Mouse (Mus musculus) neutrophil, adult 5-6 weeks (primary cell): ENCODE results near the gene Anks6. TPM values are rescaled to one million over a fixed set of nuclear protein-coding genes. Genes with fewer than 3 reads are reported as not detected.

Experiments
- ATAC-seq: fragments of 151-379, 151-347 bp; 2 replicates; pipeline ENCODE4 v1.8.0; 2017; ENCODE audit warnings: mild to moderate bottlenecking, moderate TSS enrichment; ENCODE audit not compliant: insufficient number of reproducible peaks, poor library complexity, low FRiP score, severe bottlenecking; ENCODE audit errors: extremely low read depth
- total RNA-seq: library from RNA; stranded (forward); fragments of 200-1000 nt; gene quantifications from 2 replicates; pipeline ENCODE4 v1.2.3, GENCODE M21; 2017

Gene Anks6
- total RNA-seq, 1 experiment from 2014 or later, result not detected

DNA sequence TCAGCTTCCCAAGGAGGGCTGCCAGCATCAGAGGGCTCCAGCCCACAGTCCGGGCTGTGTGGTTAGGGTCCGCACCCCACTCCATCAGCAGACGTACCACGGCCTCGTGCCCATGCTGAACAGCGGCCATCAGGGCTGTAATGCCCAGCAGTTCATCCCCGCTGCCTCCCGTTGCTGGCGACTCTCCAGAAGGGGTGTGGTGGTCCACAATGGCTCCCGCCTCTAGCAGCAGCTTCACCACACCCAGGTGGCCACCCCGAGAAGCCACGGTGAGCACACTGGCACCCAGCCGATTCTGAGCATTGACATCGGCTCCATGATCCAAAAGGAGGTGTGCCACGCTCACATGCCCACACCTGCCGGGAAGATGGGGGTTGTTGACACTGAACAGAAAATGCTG lies 8.0 kb downstream of the Anks6 start:
- no peak for ATAC-seq

DNA sequence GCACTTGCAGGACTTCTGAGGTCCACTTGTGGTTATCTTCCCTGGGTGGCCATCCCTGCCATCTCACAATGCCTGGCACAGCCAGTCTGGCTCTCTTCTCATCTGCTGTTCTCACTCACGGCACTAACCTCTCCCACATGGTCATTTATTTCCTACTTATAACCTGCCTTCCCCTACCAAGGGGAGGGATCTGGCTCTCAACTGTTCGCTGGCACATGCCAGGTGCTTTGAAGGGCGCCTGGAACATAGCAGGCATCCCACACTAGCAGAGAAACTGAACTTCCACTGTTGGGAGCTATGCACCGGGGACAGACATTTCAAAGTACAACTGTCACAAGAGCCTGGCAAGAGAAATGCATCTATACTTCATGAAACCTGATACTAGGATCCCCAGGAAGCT lies 9.5 kb downstream of the Anks6 start:
- no peak for ATAC-seq

DNA sequence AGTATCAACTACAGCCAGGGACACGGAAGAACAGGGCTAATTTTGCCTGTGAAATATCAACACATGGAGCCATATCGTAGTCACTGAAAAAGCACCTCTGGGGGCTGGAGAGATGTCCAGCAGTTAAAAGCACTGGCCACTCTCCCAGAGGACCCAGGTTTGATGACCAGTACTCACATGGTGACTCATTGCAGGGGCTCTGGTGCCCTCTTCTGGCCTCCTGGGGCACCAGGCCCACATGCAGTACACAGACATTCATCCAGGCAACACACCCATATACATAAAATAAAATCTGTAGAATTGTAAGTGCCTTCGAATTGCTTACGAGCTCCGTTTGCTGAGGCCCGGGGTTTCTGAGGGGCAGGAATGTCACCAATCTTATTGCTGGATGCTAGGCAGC lies 10.3 kb downstream of the Anks6 start:
- no peak for ATAC-seq

DNA sequence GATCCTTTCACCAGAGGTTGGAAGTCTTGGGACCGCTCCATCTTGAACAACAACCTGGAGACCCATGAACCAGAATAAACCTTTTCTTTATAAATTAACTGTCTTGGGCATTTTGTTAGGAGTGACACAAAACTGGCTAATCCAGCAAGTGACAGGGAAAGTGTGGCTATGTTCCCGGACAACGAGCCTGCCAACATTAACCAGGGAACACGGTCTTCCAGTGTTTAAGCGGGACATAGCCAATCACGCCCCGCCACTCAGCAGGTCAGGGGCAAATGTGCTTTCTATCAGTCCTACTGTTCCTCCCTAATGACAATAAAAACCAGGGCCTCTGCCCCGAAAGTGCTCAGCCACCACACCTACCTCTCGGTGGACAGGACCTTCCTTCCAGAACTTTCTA lies 13.4 kb downstream of the Anks6 start:
- ATAC-seq, result no peak

DNA sequence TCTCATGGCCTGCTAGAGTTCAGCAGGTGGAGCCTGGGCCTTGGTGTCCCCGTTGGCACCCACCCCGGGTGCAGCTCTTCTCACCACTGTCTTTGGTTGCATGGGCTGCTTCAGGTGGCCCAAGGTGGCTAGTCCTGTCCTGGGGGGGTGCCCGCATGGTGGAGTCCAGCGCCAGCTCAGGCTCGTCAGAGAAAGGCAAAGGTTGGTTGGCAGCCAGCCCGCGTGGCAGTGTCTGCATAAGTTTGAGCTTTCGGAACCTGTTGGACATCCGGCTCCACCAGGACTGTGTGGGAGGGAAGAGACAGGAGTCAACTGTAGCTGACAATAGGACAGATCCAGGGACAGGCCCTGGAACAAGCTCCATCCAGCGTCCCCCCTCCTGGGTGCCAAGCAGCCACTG lies 17.6 kb downstream of the Anks6 start:
- ATAC-seq, result no peak

DNA sequence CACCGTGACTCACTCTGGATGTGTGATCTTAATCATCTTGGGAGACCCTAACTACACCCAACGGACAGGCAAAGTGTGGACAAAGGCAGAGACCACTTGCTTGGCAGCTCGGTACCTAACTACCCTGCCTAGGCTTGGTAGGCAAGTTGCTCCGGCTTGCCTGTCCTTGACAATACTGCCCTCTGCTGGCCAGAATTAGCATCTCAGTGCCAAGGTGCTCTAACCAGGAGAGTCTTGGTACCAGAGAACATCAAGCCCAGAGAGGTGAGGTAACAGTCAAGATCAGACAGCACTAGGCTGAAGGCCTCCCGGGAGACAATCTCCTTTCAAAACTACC lies 19.9 kb downstream of the Anks6 start:
- peak; percentile 64 for ATAC-seq

DNA sequence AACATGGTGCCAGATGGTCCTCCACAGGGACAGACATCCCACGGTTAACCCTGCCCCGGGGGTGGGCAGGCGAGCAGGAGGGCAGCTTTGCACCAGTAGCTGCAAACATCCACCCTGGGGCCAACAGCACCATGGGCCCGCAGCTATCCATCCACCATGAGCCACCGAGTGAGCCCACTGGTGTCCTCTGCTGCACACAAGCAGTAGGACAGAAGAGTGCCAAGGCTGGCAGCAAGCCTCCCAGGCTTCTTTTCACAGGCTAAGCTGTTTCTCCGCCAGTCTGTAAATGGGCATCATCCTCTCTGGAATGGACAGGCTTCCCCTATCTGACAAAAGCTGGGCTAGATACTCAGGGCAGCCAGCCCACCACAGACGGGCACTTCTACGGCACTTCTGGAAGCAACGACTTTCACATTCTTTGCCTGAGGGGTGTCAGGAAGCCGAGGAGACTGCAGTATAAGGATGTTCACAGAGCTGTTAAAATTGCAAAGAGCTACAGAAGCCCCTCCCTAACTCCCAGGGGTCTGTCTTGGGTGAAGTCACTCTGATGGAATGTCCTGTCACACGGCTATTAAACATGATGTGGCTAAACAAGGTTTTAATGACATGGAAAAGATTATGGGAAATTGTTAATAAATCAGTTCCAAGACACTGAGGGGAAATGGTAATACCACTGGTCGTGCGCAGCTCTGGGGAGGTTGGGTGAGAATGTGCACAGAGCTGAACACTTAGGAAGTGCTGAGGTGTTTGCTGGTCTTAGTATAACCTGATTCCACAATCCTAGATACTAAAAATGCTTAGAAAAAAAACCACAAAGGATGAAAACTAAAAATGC lies 20.5 kb downstream of the Anks6 start:
- no peak for ATAC-seq

DNA sequence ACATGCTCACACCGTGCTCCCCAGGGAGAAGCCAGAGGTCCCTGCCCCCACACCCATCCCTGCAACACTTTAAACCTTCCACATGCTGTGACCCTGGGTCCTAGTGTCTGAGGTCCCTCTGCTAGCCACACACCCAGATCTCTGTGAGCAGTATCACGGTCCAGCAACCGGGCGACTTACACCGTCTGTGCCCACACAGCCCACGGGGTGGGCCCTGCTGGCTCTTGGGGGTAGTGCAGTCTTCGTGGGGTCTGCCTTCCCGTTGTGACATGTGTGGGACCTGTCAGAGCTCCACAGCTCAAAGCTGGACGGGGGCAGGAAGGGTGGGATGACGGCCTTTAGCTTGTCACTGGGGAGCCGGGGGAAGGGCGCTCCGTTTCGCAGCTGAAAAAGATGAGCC lies 21.7 kb downstream of the Anks6 start:
- ATAC-seq, result no peak

DNA sequence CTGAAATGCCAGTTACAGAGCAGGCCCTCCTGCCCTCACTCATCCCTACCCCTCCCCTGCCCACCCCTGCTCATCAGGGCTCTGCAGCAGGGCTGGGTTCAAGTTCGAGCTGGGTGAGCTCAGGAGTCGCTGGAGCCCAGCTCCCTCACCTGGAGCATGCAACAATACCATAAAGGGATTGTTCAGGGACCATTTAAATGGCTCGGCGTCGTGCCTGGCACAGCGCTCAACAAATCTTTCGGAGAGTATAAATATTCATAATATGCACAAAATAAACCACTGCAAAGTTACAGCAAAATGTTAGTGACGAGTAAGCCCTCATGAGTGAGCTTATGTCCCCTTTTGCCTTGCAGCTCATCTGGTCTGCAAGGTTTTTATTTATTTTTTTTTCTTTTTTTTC lies 25.1 kb downstream of the Anks6 start:
- ATAC-seq, result no peak

DNA sequence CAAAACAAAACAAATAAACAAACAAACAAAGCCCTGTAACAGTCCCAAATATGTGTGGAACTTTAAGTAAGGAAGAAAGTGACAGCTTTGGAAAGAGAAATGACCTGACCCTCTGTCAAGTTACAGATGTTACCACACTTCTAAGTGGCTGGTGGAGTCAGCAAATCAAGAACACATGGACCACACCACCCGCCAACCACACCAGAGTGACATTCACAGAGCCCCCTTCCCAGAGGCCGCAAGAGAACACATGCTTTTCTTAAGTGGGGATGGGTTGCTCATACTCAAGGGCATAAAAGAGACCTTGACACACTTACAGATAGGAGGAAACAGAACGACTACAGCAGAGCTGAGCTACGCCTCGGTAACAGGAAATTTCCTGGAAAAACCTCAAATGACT lies 28.4 kb downstream of the Anks6 start:
- no peak for ATAC-seq

DNA sequence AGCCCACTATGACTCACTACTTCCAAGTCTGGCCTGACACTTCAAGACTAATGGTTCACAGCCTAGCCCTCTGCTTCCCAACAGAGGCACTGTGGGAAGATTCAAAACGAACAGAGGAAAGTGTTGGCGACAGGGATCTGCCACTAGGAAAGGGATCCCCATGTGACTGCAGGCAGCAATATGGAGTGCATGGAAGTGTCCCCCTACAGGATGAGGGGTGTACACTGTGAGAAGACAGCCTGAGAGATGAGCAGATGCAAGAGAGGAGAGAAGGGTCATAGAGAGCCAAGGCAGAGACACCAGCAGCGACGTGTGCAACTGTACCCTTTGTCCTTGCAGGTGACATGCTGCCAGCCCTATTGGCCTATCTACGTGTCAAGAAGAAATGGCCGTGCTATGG lies 33.3 kb downstream of the Anks6 start:
- no peak for ATAC-seq

DNA sequence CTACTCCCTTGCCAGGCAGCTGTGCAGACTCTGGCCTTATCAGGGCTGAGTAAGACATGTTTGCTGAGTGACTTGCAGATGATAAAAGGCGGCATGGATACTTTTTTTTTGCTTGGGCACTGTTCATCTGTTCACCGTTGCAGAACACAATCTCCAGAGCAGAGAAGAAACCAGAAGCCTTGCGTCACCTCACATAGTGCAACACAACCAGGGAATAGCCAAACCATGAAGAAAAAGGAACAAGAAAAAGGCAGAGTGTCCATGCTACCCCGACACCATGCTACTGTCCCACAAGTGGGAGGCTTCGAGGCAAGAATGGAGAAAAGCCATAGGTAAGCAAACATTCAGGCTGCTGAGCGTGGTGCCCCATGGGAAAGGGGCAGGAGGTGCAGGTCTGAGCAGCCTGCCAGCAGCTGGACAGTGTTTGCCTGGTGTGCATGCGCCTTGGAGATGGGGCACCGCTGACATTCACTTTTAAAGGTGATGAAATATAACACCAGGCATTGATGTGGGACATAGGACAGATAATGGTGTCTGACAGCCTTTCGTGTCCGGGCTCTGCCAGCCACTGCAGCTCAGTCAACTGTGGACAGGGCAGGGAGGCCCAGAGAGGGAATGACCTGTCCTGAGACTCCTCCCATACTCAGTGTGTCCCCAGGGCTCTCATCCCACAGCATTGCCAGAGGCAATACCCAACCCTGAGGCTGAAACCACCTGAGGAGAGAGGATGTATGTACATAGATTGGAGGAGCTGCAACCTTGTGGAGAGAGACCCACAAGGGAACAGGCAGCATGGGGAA lies 34.2 kb downstream of the Anks6 start:
- ATAC-seq, result no peak

DNA sequence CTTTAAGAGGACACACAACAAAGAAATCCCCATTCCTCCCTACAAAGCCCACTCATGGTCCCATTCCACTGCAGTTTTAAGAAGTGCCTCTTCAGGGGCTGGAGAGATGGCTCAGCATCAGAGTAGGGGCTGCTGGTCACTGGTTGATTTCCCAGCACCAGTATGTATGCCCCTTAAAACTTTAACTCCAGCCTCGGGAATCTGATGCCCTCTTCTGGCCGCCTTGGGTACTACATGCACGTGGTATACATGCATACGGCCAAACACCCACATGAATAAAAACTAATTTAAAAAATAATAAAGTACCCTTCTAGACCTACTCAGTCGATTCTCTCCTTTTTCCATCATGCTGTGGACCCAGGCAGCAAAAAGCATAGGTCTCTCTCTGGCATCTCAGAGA lies 36.7 kb downstream of the Anks6 start:
- peak; percentile 52; the same call in 1 of the 2 replicates for ATAC-seq

DNA sequence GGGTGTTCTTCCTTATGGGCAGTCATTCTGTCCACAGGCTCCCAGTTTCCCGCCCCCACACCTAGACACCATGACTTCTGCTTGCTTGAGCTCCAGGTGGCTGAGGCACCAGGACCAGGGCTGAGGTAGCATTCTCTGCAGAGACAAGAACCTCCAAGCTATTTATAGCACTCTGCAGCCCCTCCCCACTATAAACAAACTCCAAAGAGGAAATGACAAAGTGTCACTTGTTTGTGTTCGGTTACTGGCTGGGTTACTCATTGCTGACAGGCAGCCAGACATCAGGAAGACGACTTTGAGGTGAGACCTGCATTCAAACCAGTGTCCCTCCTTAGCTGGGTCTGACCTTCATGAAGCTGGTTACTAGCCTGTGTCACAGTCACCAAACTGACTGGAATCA lies 42.1 kb downstream of the Anks6 start:
- no peak for ATAC-seq

DNA sequence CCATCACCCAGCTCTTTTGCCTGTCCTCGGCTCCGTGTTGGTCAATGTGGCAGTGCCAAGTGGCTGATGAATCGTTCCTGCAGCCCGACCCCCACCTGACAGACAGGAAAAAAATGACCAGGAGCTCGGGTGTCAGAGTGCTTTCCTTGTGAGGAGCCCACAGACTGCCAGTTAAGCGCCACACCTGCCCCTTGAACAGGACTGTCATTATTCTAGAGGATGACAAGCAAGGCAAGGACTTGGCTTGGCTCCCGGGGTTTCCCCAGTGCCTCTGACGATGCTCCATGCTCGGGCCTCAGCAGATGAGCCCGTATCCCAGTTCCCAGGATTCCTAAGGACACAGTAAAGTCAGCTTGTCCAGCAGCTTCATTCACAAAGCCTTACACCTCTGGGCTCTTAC lies 44.8 kb downstream of the Anks6 start:
- ATAC-seq, result no peak

DNA sequence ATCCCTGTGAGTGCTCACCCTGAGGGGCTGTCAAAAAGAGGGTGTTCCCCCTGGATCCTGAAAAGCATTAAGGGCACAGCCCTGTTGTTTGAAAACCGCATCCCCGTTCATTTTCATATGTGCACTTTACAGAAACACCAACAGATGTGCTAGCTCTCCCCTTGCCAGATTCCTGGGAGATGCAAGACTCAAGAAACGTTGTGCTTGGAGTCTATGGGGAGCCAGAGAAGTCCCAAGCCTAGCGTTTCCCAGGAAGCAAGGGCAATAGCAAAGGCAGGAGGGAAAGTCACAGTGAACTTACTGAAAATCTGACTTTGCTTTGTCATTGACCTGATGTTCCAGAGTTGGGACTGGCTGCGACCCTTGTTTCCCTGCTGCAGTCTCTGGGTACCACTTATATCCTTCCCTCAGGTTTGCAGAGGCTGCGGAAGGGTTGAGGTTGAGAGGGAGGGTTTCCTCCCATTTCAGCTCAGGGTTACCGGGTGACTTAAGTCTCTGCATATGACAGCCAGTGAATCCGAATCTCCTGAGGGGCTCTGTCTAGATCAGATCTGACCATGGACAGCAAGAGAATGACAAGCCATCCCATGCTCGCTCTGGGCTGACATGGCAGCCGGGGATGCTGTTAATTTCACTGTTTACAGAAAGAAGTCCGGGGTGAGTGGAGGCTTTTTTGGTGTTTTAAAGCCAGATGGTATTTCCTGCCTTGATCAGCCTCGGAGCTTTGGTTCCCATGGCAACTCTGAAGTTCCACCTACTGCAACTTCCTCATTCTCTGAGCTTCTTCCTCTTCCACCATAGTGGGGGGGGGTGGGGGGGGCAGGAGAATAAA lies 46.6 kb downstream of the Anks6 start:
- peak; percentile 89 for ATAC-seq

DNA sequence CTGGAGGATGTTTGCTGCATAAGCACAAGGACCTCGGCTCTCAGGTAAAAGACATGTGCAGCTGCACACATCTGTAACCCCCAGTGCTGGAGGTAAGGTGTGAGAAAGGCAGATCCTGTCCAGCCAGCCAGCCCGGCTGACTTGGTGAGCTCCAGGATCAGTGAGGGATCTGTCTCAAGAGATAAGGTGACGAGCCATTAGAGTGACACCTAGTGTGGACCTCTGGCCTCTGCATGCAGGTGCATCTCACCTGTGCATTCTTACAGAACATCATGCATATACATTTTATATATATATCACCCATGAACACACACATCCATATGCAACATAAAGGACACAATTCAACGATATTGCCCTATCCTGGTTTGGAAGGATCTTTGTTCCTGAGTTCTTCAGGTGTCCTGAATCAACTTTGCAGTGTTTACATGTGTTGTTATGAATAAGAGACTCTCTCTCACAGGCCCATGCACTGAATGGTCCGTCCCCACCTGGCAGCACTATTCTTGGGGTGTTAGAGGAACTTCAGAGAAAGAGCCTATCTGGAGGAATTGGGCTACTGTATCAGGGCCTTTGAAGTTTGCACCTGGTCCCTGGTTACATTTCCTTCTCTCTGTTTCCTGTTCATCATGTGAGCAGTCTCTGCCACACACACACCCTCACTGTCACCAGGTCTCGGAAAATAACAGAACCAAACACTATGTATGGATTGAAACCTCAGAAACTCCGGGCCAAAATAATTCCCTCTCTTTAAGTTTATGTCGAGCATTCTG lies 56.4 kb downstream of the Anks6 start:
- ATAC-seq, result no peak

DNA sequence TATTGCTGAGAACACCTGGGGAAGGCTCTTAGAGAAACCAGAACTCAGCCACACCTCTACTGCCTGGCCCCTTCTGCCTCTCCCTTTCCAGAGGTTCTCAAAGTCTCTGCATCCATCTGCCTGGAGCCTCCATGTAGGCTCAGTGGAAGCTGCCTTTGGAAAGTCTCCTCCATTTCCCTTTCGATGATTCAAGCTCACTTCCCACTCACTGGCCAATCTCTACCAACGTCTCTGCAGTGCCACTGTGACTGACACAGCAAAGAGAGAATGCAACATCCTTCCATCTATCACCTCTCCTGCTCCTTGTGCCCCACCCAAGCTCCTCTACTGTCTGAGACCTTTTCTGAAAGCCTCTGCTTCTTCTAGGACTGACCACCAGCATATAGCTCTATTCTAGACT lies 59.3 kb downstream of the Anks6 start:
- no peak for ATAC-seq
